Mouse (Mus musculus) skeletal muscle tissue, adult 2 months (tissue): ENCODE data around the gene Phip.

ENCODE experiments used
- DNase-seq: peaks from one replicate; pipeline ENCODE4 v3.0.0-alpha.2; 2012; ENCODE audit warnings: low read depth, low spot score

Gene Phip

GRCm38 (mm10) chr9:82877078-82877477, 98.2 kb downstream of the Phip start:
- DNase-seq: no peak

GRCm38 (mm10) chr9:82867698-82868097, 107.6 kb downstream of the Phip start:
- DNase-seq: no peak

- no peak for DNase-seq
These were observed 109.2 kb downstream of the Phip start for GRCm38 (mm10) chr9:82866121-82866520.

- DNase-seq: no peak
These were observed 113.4 kb downstream of the Phip start for GRCm38 (mm10) chr9:82861775-82862430.

GRCm38 (mm10) chr9:82861316-82861715, 114.0 kb downstream of the Phip start:
- peak; percentile 30 for DNase-seq

- DNase-seq: no peak
These were observed 114.5 kb downstream of the Phip start for GRCm38 (mm10) chr9:82860805-82861204.

GRCm38 (mm10) chr9:82856241-82856640, 119.1 kb downstream of the Phip start:
- DNase-seq: no peak

- DNase-seq: no peak
These were observed 120.2 kb downstream of the Phip start for GRCm38 (mm10) chr9:82854973-82855614.

GRCm38 (mm10) chr9:82854040-82854439, 121.3 kb downstream of the Phip start:
- no peak for DNase-seq

- no peak for DNase-seq
These were observed 132.6 kb downstream of the Phip start for GRCm38 (mm10) chr9:82842671-82843070.

- DNase-seq: no peak
These were observed 139.4 kb downstream of the Phip start for GRCm38 (mm10) chr9:82835921-82836320.

- no peak for DNase-seq
These were observed 143.4 kb downstream of the Phip start for GRCm38 (mm10) chr9:82831891-82832290.

GRCm38 (mm10) chr9:82829693-82830430, 145.5 kb downstream of the Phip start:
- peak; percentile 84 for DNase-seq

- no peak for DNase-seq
These were observed 146.2 kb downstream of the Phip start, which contains the start of gene Irak1bp1 for GRCm38 (mm10) chr9:82829007-82829689. Gene Irak1bp1, plus strand, starts transcription at chr9:82829540.

GRCm38 (mm10) chr9:82826426-82826825, 148.9 kb downstream of the Phip start:
- no peak for DNase-seq
